Mouse (Mus musculus) CH12.LX (cell line): ENCODE measurements around the gene Krt18. TPM values are rescaled to one million over a fixed set of nuclear protein-coding genes. Genes with fewer than 3 reads are reported as not detected.

ENCODE experiments used
- DNase-seq: peaks from one replicate; pipeline ENCODE4 v3.0.0-alpha.2; 2013; ENCODE audit errors: extremely low read depth
- H3K27ac ChIP-seq: 2 replicates; pipeline ENCODE4 v1.5.1; 2012; ENCODE audit warnings: low read depth, mild to moderate bottlenecking, control low read depth, moderate library complexity; ENCODE audit not compliant: insufficient read depth
- H3K27me3 ChIP-seq: replicated peaks from 2 replicates; pipeline ENCODE3; 2012; ENCODE audit warnings: inconsistent platforms
- H3K36me3 ChIP-seq, 2 experiments: replicated peaks in 1 of 2; 2 replicates each; pipeline versions ENCODE3 to v1.6.1; 2012; ENCODE audit warnings: inconsistent platforms in 1 of 2, low read length in 1 of 2, mild to moderate bottlenecking in 1 of 2, mixed read lengths in 1 of 2, moderate library complexity in 1 of 2; ENCODE audit not compliant: control insufficient read depth in 1 of 2, insufficient read depth in 1 of 2
- H3K4me1 ChIP-seq, 2 experiments: 2 replicates each; pipeline ENCODE4 v1.6.1; 2012; ENCODE audit warnings: inconsistent platforms in 1 of 2, moderate library complexity in 1 of 2; ENCODE audit not compliant: insufficient read depth in 2 of 2, control insufficient read depth in 1 of 2
- H3K4me2 ChIP-seq: 2 replicates; pipeline ENCODE4 v1.6.1; 2012; ENCODE audit warnings: low read depth, mild to moderate bottlenecking, control low read depth; ENCODE audit not compliant: poor library complexity, insufficient read depth, severe bottlenecking
- H3K4me3 ChIP-seq, 3 experiments: fragments of 150-350 bp in 1 of 3; sonication (generic) in 1 of 3; replicated peaks in 1 of 3; 2 replicates each; pipeline versions ENCODE3 to v1.5.1; 2011 to 2012; ENCODE audit warnings: low read depth in 2 of 3, low read length in 2 of 3, mild to moderate bottlenecking in 2 of 3, moderate library complexity in 2 of 3, control low read depth in 1 of 3, improper control_type of control experiment in 1 of 3, inconsistent platforms in 1 of 3, mixed read lengths in 1 of 3; ENCODE audit not compliant: poor library complexity in 1 of 3
- H3K79me2 ChIP-seq: replicated peaks from 2 replicates; pipeline ENCODE4 v1.6.1; 2012; ENCODE audit warnings: mild to moderate bottlenecking, moderate library complexity; ENCODE audit not compliant: control insufficient read depth, poor library complexity, insufficient read depth, severe bottlenecking; ENCODE audit errors: extremely low read depth
- H3K9ac ChIP-seq: 2 replicates; pipeline ENCODE4 v1.6.1; 2012; ENCODE audit warnings: low read depth, mild to moderate bottlenecking, control low read depth, moderate library complexity; ENCODE audit not compliant: insufficient read depth
- H3K9me3 ChIP-seq: replicated peaks from 2 replicates; pipeline ENCODE3; 2012; ENCODE audit warnings: low read length, inconsistent platforms, mixed read lengths
- BHLHE40 ChIP-seq: IDR thresholded peaks from 2 replicates; pipeline ENCODE4 v1.6.1; 2011; ENCODE audit warnings: mild to moderate bottlenecking, low read depth, low read length, improper control_type of control experiment
- CHD1 ChIP-seq: IDR thresholded peaks from 2 replicates; pipeline ENCODE4 v1.6.1; 2012; ENCODE audit warnings: low read depth, low read length, improper control_type of control experiment, inconsistent platforms
- ELF1 ChIP-seq: IDR thresholded peaks from 2 replicates; pipeline ENCODE4 v1.6.1; 2014; ENCODE audit warnings: low read depth, mild to moderate bottlenecking, inconsistent platforms, low read length, improper control_type of control experiment
- EP300 ChIP-seq: IDR thresholded peaks from 2 replicates; pipeline ENCODE4 v1.6.1; 2011; ENCODE audit warnings: low read length, improper control_type of control experiment
- ETS1 ChIP-seq: conservative IDR thresholded peaks from 2 replicates; pipeline ENCODE4 v1.6.1; 2012; ENCODE audit warnings: low read depth, mild to moderate bottlenecking, inconsistent platforms, low read length, improper control_type of control experiment, moderate library complexity
- IRF4 ChIP-seq: IDR thresholded peaks from 2 replicates; pipeline ENCODE4 v1.6.1; 2014; ENCODE audit warnings: low read depth, mild to moderate bottlenecking, inconsistent platforms, low read length, improper control_type of control experiment
- KAT2A ChIP-seq: IDR thresholded peaks from 2 replicates; pipeline ENCODE4 v1.6.1; 2012; ENCODE audit warnings: low read length, improper control_type of control experiment, inconsistent platforms; ENCODE audit not compliant: insufficient replicate concordance
- MAFK ChIP-seq: IDR thresholded peaks from 2 replicates; pipeline ENCODE4 v1.6.1; 2011; ENCODE audit warnings: low read length, improper control_type of control experiment; ENCODE audit not compliant: insufficient replicate concordance
- MAZ ChIP-seq: IDR thresholded peaks from 2 replicates; pipeline ENCODE4 v1.6.1; 2012; ENCODE audit warnings: low read depth, mild to moderate bottlenecking, inconsistent platforms, low read length, improper control_type of control experiment, moderate library complexity
- MXI1 ChIP-seq: IDR thresholded peaks from 2 replicates; pipeline ENCODE4 v1.6.1; 2011; ENCODE audit warnings: mild to moderate bottlenecking, low read depth, low read length, improper control_type of control experiment
- NELFE ChIP-seq: IDR thresholded peaks from 2 replicates; pipeline ENCODE4 v1.6.1; 2011; ENCODE audit warnings: low read depth, low read length, improper control_type of control experiment
- POLR2AphosphoS2 ChIP-seq: IDR thresholded peaks from 2 replicates; pipeline ENCODE4 v1.6.1; 2011; ENCODE audit warnings: low read depth, low read length, improper control_type of control experiment
- RAD21 ChIP-seq: IDR thresholded peaks from 2 replicates; pipeline ENCODE4 v1.6.1; 2011; ENCODE audit warnings: low read depth, mild to moderate bottlenecking, low read length, improper control_type of control experiment, moderate library complexity
- TBP ChIP-seq: conservative IDR thresholded peaks from 2 replicates; pipeline ENCODE4 v1.6.1; 2011; ENCODE audit warnings: low read depth, low read length, improper control_type of control experiment
- ZKSCAN1 ChIP-seq: IDR thresholded peaks from 2 replicates; pipeline ENCODE4 v1.6.1; 2012; ENCODE audit warnings: low read depth, inconsistent platforms, low read length, improper control_type of control experiment, borderline replicate concordance
- ZNF384 ChIP-seq: IDR thresholded peaks from 2 replicates; pipeline ENCODE4 v1.6.1; 2012; ENCODE audit warnings: low read depth, low read length, improper control_type of control experiment, inconsistent platforms
- dilution Hi-C: fragments of 300-500 bp; cut with MboI; formaldehyde crosslinking; loops from 2 replicates; pipeline ENCODE4 v1.14.3; 2020; ENCODE audit warnings: low sequenced_read_pairs; ENCODE audit not compliant: extremely low pct_unique_long_range_greater_than_20kb, extremely low pct_ligation_motif_present
- in situ Hi-C: fragments of 300-500 bp; cut with MboI; formaldehyde crosslinking; loops from 3 replicates; pipeline ENCODE4 v1.14.3; 2019; ENCODE audit warnings: low sequenced_read_pairs, low pct_ligation_motif_present, low pct_unique_long_range_greater_than_20kb, mixed read lengths
- polyA plus RNA-seq: library from polyadenylated mRNA; unstranded; fragments of >175 nt; gene quantifications from 2 replicates; pipeline ENCODE4 v1.2.1, GENCODE M21; 2012; ENCODE audit warnings: low read depth; ENCODE audit not compliant: insufficient read length
- total RNA-seq, 2 experiments: library from RNA; depleted of rRNA; stranded (reverse); fragments of 300-350 nt in 1 of 2; fragments of >200 nt in 1 of 2; gene quantifications; 2 replicates each; pipeline ENCODE4 v1.2.3; 2012 to 2014

The Krt18 gene
- total and polyA plus RNA-seq, 3 experiments = 0.21 TPM; not detected in 2

DNA sequence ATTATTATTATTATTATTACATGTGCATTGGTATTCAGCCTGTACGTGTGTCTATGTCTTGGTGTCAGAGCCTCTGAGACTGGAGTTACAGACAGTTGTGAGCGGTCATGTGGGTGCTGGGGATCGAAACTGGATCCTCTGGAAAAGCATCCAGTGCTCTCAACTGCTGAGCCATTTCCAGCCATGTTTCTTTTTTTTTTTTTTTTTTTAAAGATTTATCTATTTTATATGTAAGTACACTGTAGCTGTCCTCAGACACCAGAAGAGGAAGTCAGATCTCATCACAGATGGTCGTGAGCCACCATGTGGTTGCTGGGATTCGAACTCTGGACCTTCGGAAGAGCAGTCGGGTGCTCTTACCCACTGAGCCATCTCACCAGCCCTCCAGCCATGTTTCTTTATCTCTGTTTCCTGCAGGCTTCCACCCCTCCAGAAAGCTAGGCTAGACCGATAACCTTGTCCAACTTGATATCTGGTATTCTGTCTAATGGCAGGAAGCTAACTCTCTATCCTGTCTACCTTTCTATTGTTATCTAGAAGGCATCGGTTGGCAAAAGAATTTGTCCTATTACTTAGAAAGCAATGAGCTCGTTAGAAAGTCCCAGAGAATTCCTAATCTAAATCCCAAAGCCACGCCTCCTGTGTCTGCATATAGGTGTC, 28.2 kb upstream of the Krt18 start:
- peaks cover 0 to 5% of the 10 kb centered on the region in 2 experiments; a peak in 2 of 4 replicates for H3K4me1 ChIP-seq
- no peak overlapping the region for H3K4me3 ChIP-seq
- dilution Hi-C loops (no loop called here), in situ Hi-C loops (no loop called here)
- TF ChIP-seq RAD21 = no peak
- TF ChIP-seq NELFE = no peak
- no peak for TF ChIP-seq POLR2AphosphoS2
- TF ChIP-seq ZKSCAN1 = no peak
- no peak for TF ChIP-seq IRF4
- TF ChIP-seq ETS1 = no peak
- TF ChIP-seq CHD1 = no peak
- no peak for TF ChIP-seq MAZ
- TF ChIP-seq TBP = no peak
- no peak for TF ChIP-seq KAT2A
- TF ChIP-seq MAFK = no peak
- no peak for TF ChIP-seq EP300
- TF ChIP-seq ZNF384 = no peak
- TF ChIP-seq MXI1 = no peak
- TF ChIP-seq BHLHE40 = no peak
- no peak overlapping the region for H3K9ac ChIP-seq
- no peaks in the 10 kb centered on the region for H3K36me3 ChIP-seq
- peaks cover 5% of the 10 kb centered on the region for H3K9me3 ChIP-seq
- H3K27me3 ChIP-seq = peaks cover 50% of the 10 kb centered on the region
- H3K79me2 ChIP-seq = no peaks in the 10 kb centered on the region
- no peak for DNase-seq
- H3K27ac ChIP-seq = no peak overlapping the region
- H3K4me2 ChIP-seq = no peak overlapping the region

DNA sequence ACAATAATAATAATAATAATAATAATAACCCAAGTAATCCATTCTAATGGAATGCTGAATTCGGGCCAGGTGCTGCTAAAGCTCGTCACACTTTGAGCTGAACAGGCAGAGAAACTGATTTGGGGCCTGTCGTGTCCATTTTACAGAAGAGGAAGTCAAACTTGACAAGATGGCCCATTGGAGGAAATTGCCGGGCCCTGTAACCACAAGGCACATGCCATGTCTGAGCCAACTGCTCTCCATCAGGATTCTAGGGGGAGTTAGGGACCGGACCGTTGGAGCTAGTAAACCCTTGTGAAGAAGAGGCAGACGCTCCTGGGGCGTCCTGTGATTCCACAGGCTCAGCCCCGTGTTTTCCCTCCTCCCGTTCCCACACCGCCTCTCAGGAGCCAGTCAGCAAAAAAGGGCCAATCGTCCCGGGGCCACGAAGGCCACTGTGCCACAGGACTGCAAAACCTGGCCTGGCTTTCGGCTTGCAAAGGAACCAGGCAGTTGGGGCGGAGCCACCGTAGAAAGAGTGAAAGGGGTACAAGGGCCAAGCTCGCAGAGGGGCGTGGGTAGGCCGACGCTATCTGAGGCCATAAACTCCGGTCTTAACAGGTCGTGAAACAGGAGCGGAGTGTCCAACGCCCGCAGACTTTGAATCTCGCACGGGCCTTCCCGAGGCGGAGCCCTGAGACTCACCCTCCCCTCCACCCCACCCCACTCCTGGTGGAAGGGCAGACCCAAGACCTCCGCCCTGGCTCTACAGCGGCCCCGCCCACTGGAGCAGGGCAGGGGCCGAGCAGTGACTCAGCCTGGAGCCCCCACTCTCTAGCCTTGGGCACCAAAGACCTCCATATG, 25.1 kb upstream of the Krt18 start:
- in situ Hi-C loops = no loop called here
- Histone ChIP-seq H3K27ac (no peak overlapping the region), H3K9ac (no peak overlapping the region), H3K79me2 (no peaks in the 10 kb centered on the region), H3K4me1 (peaks cover 0 to 12% of the 10 kb centered on the region in 2 experiments; a peak in 1 of 4 replicates), H3K4me2 (no peak overlapping the region), H3K4me3 (no peak overlapping the region), H3K36me3 (no peaks in the 10 kb centered on the region), H3K9me3 (no peaks in the 10 kb centered on the region), H3K27me3 (peaks cover 76% of the 10 kb centered on the region)
- no peak for DNase-seq
- no peak for TF ChIP-seq MAZ
- no peak for TF ChIP-seq ELF1
- dilution Hi-C loops = no loop called here
